Mouse (Mus musculus) stomach, embryonic 14.5 days (tissue): ENCODE results near the gene Aak1. TPM values are rescaled to one million over a fixed set of nuclear protein-coding genes. Genes with fewer than 3 reads are reported as not detected.

Experiments used
- ATAC-seq: fragments of 200-750 bp; cut with Nextera tagmentation; 2 replicates; pipeline ENCODE4 v1.8.0; 2017; ENCODE audit warnings: low read depth, moderate TSS enrichment; ENCODE audit not compliant: insufficient number of reproducible peaks, insufficient read depth, low FRiP score
- H3K27ac ChIP-seq: fragments of 300-500 bp; sonication (generic); 2 replicates; pipeline ENCODE4 v1.5.1; 2014; ENCODE audit warnings: mild to moderate bottlenecking, low read length, moderate library complexity, mixed read lengths
- H3K27me3 ChIP-seq: fragments of 300-500 bp; sonication (generic); 2 replicates; pipeline ENCODE4 v1.6.1; 2014; ENCODE audit warnings: low read length, control low read depth, mixed read lengths; ENCODE audit not compliant: control insufficient read depth, insufficient read depth
- H3K36me3 ChIP-seq: fragments of 300-500 bp; sonication (generic); 2 replicates; pipeline ENCODE4 v1.6.1; 2014; ENCODE audit warnings: mild to moderate bottlenecking, control low read depth, low read length, moderate library complexity, mixed read lengths; ENCODE audit not compliant: control insufficient read depth, insufficient read depth
- H3K4me1 ChIP-seq: fragments of 300-500 bp; sonication (generic); 2 replicates; pipeline ENCODE4 v1.6.1; 2014; ENCODE audit warnings: low read length, control low read depth, mixed read lengths; ENCODE audit not compliant: control insufficient read depth, insufficient read depth
- H3K4me2 ChIP-seq: fragments of 300-500 bp; sonication (generic); replicated peaks from 2 replicates; pipeline ENCODE4 v1.6.1; 2014; ENCODE audit warnings: low read depth, low read length, control low read depth
- H3K4me3 ChIP-seq: fragments of 300-500 bp; sonication (generic); 2 replicates; pipeline ENCODE4 v1.5.1; 2014; ENCODE audit warnings: low read depth, low read length, control low read depth
- H3K9ac ChIP-seq: fragments of 300-500 bp; sonication (generic); replicated peaks from 2 replicates; pipeline ENCODE4 v1.6.1; 2014; ENCODE audit warnings: low read depth, mild to moderate bottlenecking, control low read depth, low read length, moderate library complexity, mixed read lengths
- H3K9me3 ChIP-seq: fragments of 300-500 bp; sonication (generic); 2 replicates; pipeline ENCODE4 v1.6.1; 2016; ENCODE audit warnings: low read depth, low read length, control low read depth; ENCODE audit not compliant: control insufficient read depth
- WGBS: fragments of 180-500 bp; shearing (Covaris S2); extraction: QIAGEN DNeasy Blood & Tissue Kit; methylation state at CpG from one replicate; pipeline ENCODE4 v1.1.7; 2014; 5-methylcytosine and 5-hydroxymethylcytosine counted together
- polyA plus RNA-seq: library from polyadenylated mRNA; unstranded; fragments of >200 nt; fragmentation: Nextera tagmentation; extraction: Ambion mirVana; gene quantifications from 2 replicates; pipeline ENCODE4 v1.2.1, GENCODE M21; 2014

Gene Aak1
- polyA plus RNA-seq, 1 experiment from 2014 or later: 28.6 TPM

DNA sequence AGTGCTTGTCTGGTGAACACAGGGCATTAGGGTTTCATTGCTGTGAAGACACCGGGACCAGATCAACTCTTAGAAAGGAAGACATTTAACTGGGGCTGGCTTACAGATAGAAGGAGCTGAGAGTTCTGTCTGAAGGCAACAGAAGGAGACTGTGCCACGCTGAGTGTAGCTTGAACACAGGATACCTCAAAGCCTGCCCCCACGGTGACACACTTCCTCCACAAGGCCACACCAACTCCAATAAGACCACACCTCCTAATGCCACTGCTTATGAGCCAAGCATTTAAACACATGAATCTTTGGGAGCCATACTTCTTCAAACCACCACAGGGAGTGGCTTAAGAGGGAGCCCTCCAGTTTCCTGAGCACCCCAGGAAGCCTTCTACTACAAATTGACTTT is 51.2 kb downstream of the Aak1 start:
- no peak overlapping the region for H3K9ac ChIP-seq
- no peak for ATAC-seq
- no peaks in the 10 kb centered on the region for H3K4me1 ChIP-seq
- H3K27me3 ChIP-seq: no peaks in the 10 kb centered on the region
- WGBS: 86% methylated on average over 3 of the region's 3 CpGs
- no peak overlapping the region for H3K4me2 ChIP-seq
- H3K9me3 ChIP-seq: no peaks in the 10 kb centered on the region
- no peaks in the 10 kb centered on the region; the same call in 1 of the 2 replicates for H3K36me3 ChIP-seq
- no peak overlapping the region for H3K27ac ChIP-seq
- H3K4me3 ChIP-seq: no peak overlapping the region

DNA sequence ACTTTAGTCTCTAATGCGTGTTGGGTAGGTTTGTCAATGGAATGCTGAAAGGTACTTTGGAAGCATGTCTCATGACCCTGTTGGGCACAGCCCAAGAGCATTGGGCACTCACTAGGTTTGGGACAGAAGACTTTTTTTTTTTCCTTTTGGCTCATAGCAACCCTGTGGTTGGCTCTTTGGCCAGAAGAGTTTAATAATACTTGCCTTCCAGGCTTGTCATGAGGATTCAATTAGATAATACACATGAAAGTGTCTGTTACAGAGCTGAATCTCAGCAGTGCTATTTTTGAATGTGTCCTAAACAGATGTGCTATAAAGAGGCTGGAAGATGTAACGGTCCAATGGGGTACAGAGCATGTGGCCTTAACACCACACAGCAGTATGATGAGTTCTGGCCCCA is 56.2 kb downstream of the Aak1 start:
- Histone ChIP-seq H3K4me3 (no peak overlapping the region), H3K9ac (no peak overlapping the region), H3K4me1 (no peaks in the 10 kb centered on the region), H3K27me3 (no peaks in the 10 kb centered on the region), H3K4me2 (no peak overlapping the region), H3K9me3 (no peaks in the 10 kb centered on the region), H3K27ac (no peak overlapping the region), H3K36me3 (no peaks in the 10 kb centered on the region)
- ATAC-seq: no peak
- 90% methylated on average over 2 of the region's 2 CpGs for WGBS

- H3K4me2 ChIP-seq: no peak overlapping the region
- H3K9ac ChIP-seq: no peak overlapping the region
- 88% methylated on average over 2 of the region's 2 CpGs for WGBS
- H3K4me1 ChIP-seq: no peaks in the 10 kb centered on the region
- H3K27ac ChIP-seq: no peak overlapping the region
- no peaks in the 10 kb centered on the region for H3K27me3 ChIP-seq
- H3K9me3 ChIP-seq: no peaks in the 10 kb centered on the region
- no peak overlapping the region for H3K4me3 ChIP-seq
- H3K36me3 ChIP-seq: no peaks in the 10 kb centered on the region
- no peak for ATAC-seq
These were observed 57.9 kb downstream of the Aak1 start for GRCm38 (mm10) chr6:86907191-86907590.

- Histone ChIP-seq H3K4me2 (no peak overlapping the region), H3K9ac (no peak overlapping the region), H3K27me3 (no peaks in the 10 kb centered on the region), H3K4me1 (no peaks in the 10 kb centered on the region), H3K4me3 (no peak overlapping the region), H3K9me3 (no peaks in the 10 kb centered on the region), H3K36me3 (no peaks in the 10 kb centered on the region), H3K27ac (no peak overlapping the region)
- ATAC-seq: no peak
- 67% methylated on average over 5 of the region's 5 CpGs for WGBS
These were observed 59.3 kb downstream of the Aak1 start for GRCm38 (mm10) chr6:86908561-86909150.

GRCm38 (mm10) chr6:86909881-86910280 is 60.6 kb downstream of the Aak1 start:
- Histone ChIP-seq H3K27me3 (no peaks in the 10 kb centered on the region), H3K36me3 (no peaks in the 10 kb centered on the region), H3K4me3 (no peak overlapping the region), H3K9me3 (no peaks in the 10 kb centered on the region), H3K4me1 (no peaks in the 10 kb centered on the region), H3K4me2 (no peak overlapping the region), H3K27ac (no peak overlapping the region), H3K9ac (no peak overlapping the region)
- no peak for ATAC-seq
- 82% methylated on average over 7 of the region's 7 CpGs for WGBS

- ATAC-seq: no peak
- Histone ChIP-seq H3K4me2 (no peak overlapping the region), H3K27me3 (no peaks in the 10 kb centered on the region), H3K36me3 (no peaks in the 10 kb centered on the region), H3K9me3 (no peaks in the 10 kb centered on the region), H3K9ac (no peak overlapping the region), H3K4me3 (no peak overlapping the region), H3K27ac (no peak overlapping the region), H3K4me1 (no peaks in the 10 kb centered on the region)
- 75% methylated on average over 5 of the region's 5 CpGs for WGBS
These were observed 67.0 kb downstream of the Aak1 start for GRCm38 (mm10) chr6:86916157-86916820.

GRCm38 (mm10) chr6:86917231-86917630 is 67.9 kb downstream of the Aak1 start:
- no peaks in the 10 kb centered on the region for H3K27me3 ChIP-seq
- 79% methylated on average over 4 of the region's 4 CpGs for WGBS
- H3K4me3 ChIP-seq: no peak overlapping the region
- H3K27ac ChIP-seq: no peak overlapping the region
- H3K4me2 ChIP-seq: no peak overlapping the region
- no peaks in the 10 kb centered on the region for H3K9me3 ChIP-seq
- H3K9ac ChIP-seq: no peak overlapping the region
- H3K4me1 ChIP-seq: no peaks in the 10 kb centered on the region
- no peak for ATAC-seq
- H3K36me3 ChIP-seq: no peaks in the 10 kb centered on the region

DNA sequence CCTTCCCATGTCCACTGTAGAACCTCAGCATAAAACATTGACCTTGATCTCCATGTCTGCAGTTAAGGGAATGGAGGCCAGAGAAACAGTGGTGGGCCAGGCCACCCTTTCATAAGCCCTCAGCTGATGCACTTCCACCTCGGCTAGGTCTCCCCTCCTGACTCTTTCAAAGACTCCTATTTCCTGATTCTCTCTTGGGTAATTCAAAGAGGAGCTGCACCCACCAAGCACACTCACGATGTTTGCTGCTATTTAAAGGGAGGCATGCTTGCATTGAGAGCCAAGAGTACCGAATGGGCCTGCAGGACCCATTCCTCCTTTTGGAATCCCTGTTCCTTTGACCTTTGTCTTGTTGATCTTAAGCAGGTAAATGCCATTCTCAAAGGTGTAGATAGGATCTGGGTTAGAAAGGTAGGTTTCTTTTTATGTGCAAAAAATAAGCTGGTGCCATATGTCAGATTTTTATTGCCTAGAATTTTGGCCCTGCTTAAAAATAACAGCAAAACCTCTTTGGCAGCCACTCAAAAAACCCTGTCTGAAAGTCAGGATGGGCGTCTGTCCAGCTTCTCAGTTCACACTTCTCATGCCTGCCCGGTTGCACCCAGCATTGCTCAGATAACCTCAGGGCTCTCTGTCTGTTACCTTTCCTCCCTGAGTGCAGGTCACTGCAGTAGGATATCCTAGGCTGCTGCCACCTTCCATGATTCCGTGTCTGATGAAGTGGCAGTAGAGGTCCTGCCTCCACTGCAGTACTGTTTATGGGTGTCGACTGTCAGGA is 68.9 kb downstream of the Aak1 start:
- H3K4me3 ChIP-seq: no peak overlapping the region
- no peak overlapping the region for H3K9ac ChIP-seq
- H3K36me3 ChIP-seq: no peaks in the 10 kb centered on the region
- no peaks in the 10 kb centered on the region for H3K9me3 ChIP-seq
- no peak overlapping the region for H3K27ac ChIP-seq
- no peak overlapping the region for H3K4me2 ChIP-seq
- WGBS: 61% methylated on average over 7 of the region's 7 CpGs
- H3K27me3 ChIP-seq: no peaks in the 10 kb centered on the region
- no peak for ATAC-seq
- H3K4me1 ChIP-seq: no peaks in the 10 kb centered on the region
